Mouse (Mus musculus): ENCODE results near the gene Asb12.

- TF ChIP-seq CTCF (IDR thresholded peaks at IDR 0.05; ENCODE audit: borderline replicate concordance, extremely low read depth, insufficient read depth, insufficient read length) (no peak), POLR2A (IDR thresholded peaks at IDR 0.05; ENCODE audit: borderline replicate concordance, extremely low read depth, insufficient read depth, insufficient read length, poor library complexity, severe bottlenecking) (no peak)
These were observed 120.6 kb downstream of the Asb12 start for GRCm38 (mm10) chrX:95437236-95437635.

Data from brain, embryonic 14.5 days (tissue).